Mouse (Mus musculus): ENCODE results near the gene Prx. TPM values are rescaled to one million over a fixed set of nuclear protein-coding genes. Genes with fewer than 3 reads are reported as not detected.

The Prx gene
- polyA plus RNA-seq, 1 experiment from 2014 or later, result 5.1 TPM

DNA sequence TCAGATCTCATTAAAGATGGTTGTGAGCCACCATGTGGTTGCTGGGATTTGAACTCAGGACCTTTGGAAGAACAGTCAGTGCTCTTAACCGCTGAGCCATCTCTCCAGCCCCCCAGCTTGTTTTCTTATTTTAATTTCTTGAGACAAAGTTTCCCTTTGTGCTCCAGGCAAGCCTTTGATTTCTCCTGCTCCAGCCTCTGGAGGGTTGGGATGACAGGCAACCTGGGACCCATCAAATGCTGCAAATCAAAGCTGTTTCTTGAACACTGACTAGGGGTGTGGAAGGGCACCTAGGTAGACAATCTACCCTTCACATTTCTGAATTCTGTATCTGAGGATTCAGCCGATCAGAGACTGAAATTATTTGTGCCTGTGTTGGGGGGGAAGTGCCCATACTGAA is 11.7 kb downstream of the Prx start:
- H3K9me3 ChIP-seq (ENCODE audit: low read length), result no peaks in the 10 kb centered on the region
- H3K36me3 ChIP-seq (ENCODE audit: insufficient read depth, low read length), result no peaks in the 10 kb centered on the region
- no peaks in the 10 kb centered on the region for H3K27me3 ChIP-seq (ENCODE audit: insufficient read depth, low read length)
- H3K9ac ChIP-seq (replicated peaks; ENCODE audit: low read length), result no peak overlapping the region
- H3K4me3 ChIP-seq (ENCODE audit: low read length), result no peak overlapping the region
- WGBS, result 92% methylated on average over 2 of the region's 2 CpGs
- peaks cover 18% of the 10 kb centered on the region for H3K4me1 ChIP-seq (ENCODE audit: insufficient read depth, low read length)
- no peak for ATAC-seq (ENCODE audit: low FRiP score, low TSS enrichment)
- H3K4me2 ChIP-seq (replicated peaks; ENCODE audit: low read depth, low read length), result no peak overlapping the region
- H3K27ac ChIP-seq (ENCODE audit: low read length), result no peak overlapping the region

DNA sequence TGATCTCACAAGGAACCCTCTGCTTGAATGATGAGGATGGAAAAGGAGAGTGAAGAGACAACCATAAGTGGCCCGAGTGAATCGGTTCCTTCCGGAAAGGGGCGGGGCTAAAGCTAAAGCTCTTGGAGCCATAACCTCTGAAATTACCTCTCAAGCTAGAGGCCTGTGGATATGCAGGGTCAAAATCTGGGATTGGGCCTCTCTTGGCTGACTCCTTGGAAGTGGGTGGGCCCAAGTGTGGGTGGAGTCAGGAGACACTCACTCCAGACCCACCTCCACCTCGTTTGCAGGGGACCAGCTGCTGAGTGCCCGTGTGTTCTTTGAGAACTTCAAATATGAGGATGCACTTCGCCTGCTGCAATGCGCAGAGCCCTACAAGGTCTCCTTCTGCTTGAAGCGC is 15.8 kb downstream of the Prx start:
- H3K4me2 ChIP-seq (replicated peaks; ENCODE audit: low read depth, low read length), result no peak overlapping the region
- peaks cover 4% of the 10 kb centered on the region; the same call in 1 of the 2 replicates for H3K9me3 ChIP-seq (ENCODE audit: low read length)
- no peaks in the 10 kb centered on the region for H3K4me1 ChIP-seq (ENCODE audit: insufficient read depth, low read length)
- ATAC-seq (ENCODE audit: low FRiP score, low TSS enrichment), result 0 out of 2 replicates have a peak, but pooled peaks have one; percentile 29
- WGBS, result 63% methylated on average over 9 of the region's 9 CpGs
- H3K36me3 ChIP-seq (ENCODE audit: insufficient read depth, low read length), result no peaks in the 10 kb centered on the region
- H3K4me3 ChIP-seq (ENCODE audit: low read length), result no peak overlapping the region
- no peak overlapping the region for H3K27ac ChIP-seq (ENCODE audit: low read length)
- H3K9ac ChIP-seq (replicated peaks; ENCODE audit: low read length), result no peak overlapping the region
- H3K27me3 ChIP-seq (ENCODE audit: insufficient read depth, low read length), result no peaks in the 10 kb centered on the region

DNA sequence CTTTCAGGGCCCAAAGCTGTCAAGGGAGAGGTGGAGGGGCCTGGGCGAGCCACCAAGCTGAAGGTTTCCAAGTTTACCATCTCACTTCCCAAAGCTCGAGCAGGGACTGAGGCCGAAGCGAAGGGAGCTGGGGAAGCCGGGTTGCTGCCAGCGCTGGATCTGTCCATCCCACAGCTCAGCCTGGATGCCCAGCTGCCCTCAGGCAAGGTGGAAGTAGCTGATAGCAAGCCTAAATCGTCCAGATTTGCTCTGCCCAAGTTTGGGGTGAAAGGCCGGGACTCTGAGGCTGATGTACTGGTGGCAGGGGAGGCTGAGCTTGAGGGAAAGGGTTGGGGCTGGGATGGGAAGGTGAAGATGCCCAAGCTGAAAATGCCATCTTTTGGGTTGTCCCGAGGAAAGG is 19.2 kb downstream of the Prx start:
- 86% methylated on average over 9 of the region's 9 CpGs for WGBS
- Histone ChIP-seq H3K27ac (ENCODE audit: low read length) (no peak overlapping the region), H3K9ac (replicated peaks; ENCODE audit: low read length) (no peak overlapping the region), H3K4me1 (ENCODE audit: insufficient read depth, low read length) (no peaks in the 10 kb centered on the region), H3K4me3 (ENCODE audit: low read length) (no peak overlapping the region), H3K27me3 (ENCODE audit: insufficient read depth, low read length) (no peaks in the 10 kb centered on the region), H3K9me3 (ENCODE audit: low read length) (peaks cover 5% of the 10 kb centered on the region; the same call in 1 of the 2 replicates), H3K4me2 (replicated peaks; ENCODE audit: low read depth, low read length) (no peak overlapping the region), H3K36me3 (ENCODE audit: insufficient read depth, low read length) (0 out of 2 replicates have a peak, but pooled peaks cover 2% of the 10 kb centered on the region)
- no peak for ATAC-seq (ENCODE audit: low FRiP score, low TSS enrichment)

DNA sequence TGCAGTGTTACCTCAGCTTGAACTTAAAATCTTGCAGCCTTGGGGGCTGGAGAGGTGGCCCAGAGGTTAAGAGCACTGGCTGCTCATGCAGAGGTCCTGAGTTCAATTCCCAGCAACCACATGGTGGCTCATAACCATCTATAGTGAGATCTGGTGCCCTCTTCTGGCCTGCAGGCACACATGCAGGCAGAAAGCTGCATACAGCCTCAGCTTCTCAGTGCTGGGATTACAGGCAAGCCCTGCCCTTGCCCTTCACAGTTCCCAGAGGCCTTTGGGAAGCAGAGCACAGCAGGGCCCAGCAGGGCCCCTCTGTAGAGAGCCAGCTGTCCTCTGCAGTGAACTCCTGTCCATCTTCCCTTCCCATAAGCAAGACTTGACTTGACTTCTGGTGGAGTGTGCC is 21.0 kb downstream of the Prx start:
- no peak overlapping the region for H3K27ac ChIP-seq (ENCODE audit: low read length)
- H3K4me2 ChIP-seq (replicated peaks; ENCODE audit: low read depth, low read length), result no peak overlapping the region
- H3K4me3 ChIP-seq (ENCODE audit: low read length), result no peak overlapping the region
- H3K9ac ChIP-seq (replicated peaks; ENCODE audit: low read length), result no peak overlapping the region
- ATAC-seq (ENCODE audit: low FRiP score, low TSS enrichment), result no peak
- H3K36me3 ChIP-seq (ENCODE audit: insufficient read depth, low read length), result 0 out of 2 replicates have a peak, but pooled peaks cover 2% of the 10 kb centered on the region
- no peaks in the 10 kb centered on the region for H3K27me3 ChIP-seq (ENCODE audit: insufficient read depth, low read length)
- no peaks in the 10 kb centered on the region for H3K4me1 ChIP-seq (ENCODE audit: insufficient read depth, low read length)
- peaks cover 5% of the 10 kb centered on the region; the same call in 1 of the 2 replicates for H3K9me3 ChIP-seq (ENCODE audit: low read length)

DNA sequence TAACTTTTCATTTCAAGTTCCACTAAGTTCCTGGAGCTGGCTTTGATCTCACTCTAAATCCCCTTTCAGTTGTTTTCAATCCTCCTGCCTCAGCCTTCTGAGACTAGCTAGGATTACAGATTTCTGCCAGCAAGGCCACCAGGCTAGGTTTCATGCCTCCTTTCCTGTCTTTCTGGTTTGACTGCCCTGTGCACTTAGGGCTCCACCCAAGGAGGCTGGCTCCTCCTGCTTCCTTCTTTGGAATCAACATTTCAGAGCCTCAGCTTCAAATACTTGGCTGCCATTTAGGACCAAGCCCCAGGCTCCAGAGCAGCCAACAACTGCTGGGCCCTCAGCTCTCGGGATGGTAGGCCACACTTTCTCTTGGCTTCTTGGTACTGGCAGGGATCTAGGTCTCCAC is 21.5 kb downstream of the Prx start:
- no peak overlapping the region for H3K27ac ChIP-seq (ENCODE audit: low read length)
- H3K27me3 ChIP-seq (ENCODE audit: insufficient read depth, low read length), result no peaks in the 10 kb centered on the region
- H3K4me2 ChIP-seq (replicated peaks; ENCODE audit: low read depth, low read length), result no peak overlapping the region
- H3K4me3 ChIP-seq (ENCODE audit: low read length), result no peak overlapping the region
- WGBS, result 53% methylated on average over 1 of the region's 1 CpGs
- H3K9me3 ChIP-seq (ENCODE audit: low read length), result peaks cover 5% of the 10 kb centered on the region; the same call in 1 of the 2 replicates
- 0 out of 2 replicates have a peak, but pooled peaks cover 2% of the 10 kb centered on the region for H3K36me3 ChIP-seq (ENCODE audit: insufficient read depth, low read length)
- no peak overlapping the region for H3K9ac ChIP-seq (replicated peaks; ENCODE audit: low read length)
- ATAC-seq (ENCODE audit: low FRiP score, low TSS enrichment), result no peak
- no peaks in the 10 kb centered on the region for H3K4me1 ChIP-seq (ENCODE audit: insufficient read depth, low read length)

DNA sequence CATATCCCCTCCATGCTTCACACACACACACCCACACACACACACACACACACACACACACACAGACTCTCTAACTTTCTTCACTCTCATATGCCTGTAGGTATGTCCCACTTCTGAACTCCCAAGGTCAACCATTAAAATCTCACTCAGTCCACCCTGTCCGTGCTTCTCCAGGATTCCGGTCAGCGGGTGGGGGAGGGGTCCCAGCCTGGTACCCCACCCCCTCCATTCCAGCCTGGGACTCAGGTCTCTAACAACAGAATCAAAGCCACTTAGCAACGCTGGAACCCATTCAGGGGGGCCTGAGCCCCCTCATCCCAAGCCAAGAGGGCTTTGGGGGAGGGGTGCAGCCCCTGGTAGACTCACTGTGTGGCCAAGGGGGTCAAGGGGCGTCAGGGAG is 23.8 kb downstream of the Prx start, which contains the start of gene Hipk4:
TSS of gene Hipk4 (plus strand) at position 301 of the 400 bp plus-strand sequence.
- 60% methylated on average over 5 of the region's 5 CpGs for WGBS
- no peak within 1 kb of the TSS for H3K4me3 ChIP-seq (ENCODE audit: low read length)
- no peaks in the 10 kb centered on the region for H3K27me3 ChIP-seq (ENCODE audit: insufficient read depth, low read length)
- H3K9ac ChIP-seq (replicated peaks; ENCODE audit: low read length), result no peak within 1 kb of the TSS
- H3K4me2 ChIP-seq (replicated peaks; ENCODE audit: low read depth, low read length), result no peak within 1 kb of the TSS
- 0 out of 2 replicates have a peak, but pooled peaks cover 2% of the 10 kb centered on the region for H3K36me3 ChIP-seq (ENCODE audit: insufficient read depth, low read length)
- H3K4me1 ChIP-seq (ENCODE audit: insufficient read depth, low read length), result no peaks in the 10 kb centered on the region
- no peak for ATAC-seq (ENCODE audit: low FRiP score, low TSS enrichment)
- no peak within 1 kb of the TSS for H3K27ac ChIP-seq (ENCODE audit: low read length)
- peaks cover 5% of the 10 kb centered on the region; the same call in 1 of the 2 replicates for H3K9me3 ChIP-seq (ENCODE audit: low read length)

DNA sequence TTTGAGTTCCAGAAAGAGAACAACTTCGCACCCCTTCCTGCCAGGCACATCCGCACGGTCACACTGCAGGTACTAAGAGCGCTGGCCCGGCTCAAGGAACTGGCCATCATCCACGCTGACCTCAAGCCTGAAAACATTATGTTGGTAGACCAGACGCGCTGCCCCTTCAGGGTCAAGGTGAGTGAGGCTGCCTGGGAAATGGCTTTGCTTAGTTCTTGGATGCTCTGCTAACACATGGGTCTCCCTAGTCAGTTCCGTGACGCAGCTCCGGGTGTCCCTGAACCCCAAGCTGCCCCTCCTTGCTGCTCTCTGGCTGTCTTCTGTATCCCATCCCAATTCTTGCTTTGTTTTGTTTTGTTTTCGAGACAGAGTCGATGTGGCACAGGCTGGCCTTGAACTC is 24.7 kb downstream of the Prx start:
- Histone ChIP-seq H3K27ac (ENCODE audit: low read length) (no peak overlapping the region), H3K27me3 (ENCODE audit: insufficient read depth, low read length) (no peaks in the 10 kb centered on the region), H3K4me3 (ENCODE audit: low read length) (no peak overlapping the region), H3K9ac (replicated peaks; ENCODE audit: low read length) (no peak overlapping the region), H3K9me3 (ENCODE audit: low read length) (peaks cover 5% of the 10 kb centered on the region; the same call in 1 of the 2 replicates), H3K36me3 (ENCODE audit: insufficient read depth, low read length) (0 out of 2 replicates have a peak, but pooled peaks cover 2% of the 10 kb centered on the region), H3K4me1 (ENCODE audit: insufficient read depth, low read length) (no peaks in the 10 kb centered on the region), H3K4me2 (replicated peaks; ENCODE audit: low read depth, low read length) (no peak overlapping the region)
- ATAC-seq (ENCODE audit: low FRiP score, low TSS enrichment), result no peak
- WGBS, result 93% methylated on average over 13 of the region's 13 CpGs

DNA sequence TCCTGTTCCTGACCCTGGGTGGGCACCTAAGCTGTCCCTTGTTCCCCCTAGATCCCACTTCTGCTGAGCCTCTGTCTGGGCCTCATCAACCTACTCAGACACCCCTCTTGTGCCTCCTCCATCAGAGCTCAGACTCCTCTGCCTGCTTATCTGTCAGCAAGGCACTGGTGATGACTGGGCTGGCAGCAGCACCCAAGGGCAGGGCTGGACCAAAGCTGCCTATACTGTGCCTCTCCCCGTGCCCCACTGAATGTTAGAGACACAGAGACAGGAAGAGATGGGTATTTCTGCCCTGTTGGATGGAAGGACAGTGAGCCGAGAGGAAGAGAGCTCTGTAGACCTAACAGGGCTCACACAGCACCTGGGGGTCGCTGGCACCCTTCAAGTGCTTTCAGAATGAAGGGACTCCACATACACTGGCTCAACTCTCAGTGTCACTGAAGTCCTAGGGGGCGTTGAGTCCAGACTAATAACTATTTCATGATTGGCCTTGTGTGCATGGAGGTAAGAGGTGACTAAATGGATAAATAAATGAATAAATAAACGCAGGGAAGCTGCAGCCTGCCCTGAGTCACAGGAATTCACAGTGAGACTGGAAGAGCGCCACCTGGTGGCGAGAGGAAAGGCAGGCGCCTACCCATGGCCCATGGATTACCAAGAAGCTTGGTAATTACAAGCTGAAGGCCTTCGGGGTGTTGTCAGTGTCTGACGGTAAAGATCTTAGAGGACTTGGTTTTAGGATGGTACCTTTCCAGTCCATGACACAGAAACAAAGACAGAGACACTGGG is 27.1 kb downstream of the Prx start:
- WGBS, result 25% methylated on average over 10 of the region's 10 CpGs
- H3K36me3 ChIP-seq (ENCODE audit: insufficient read depth, low read length), result 0 out of 2 replicates have a peak, but pooled peaks cover 7% of the 10 kb centered on the region
- ATAC-seq (ENCODE audit: low FRiP score, low TSS enrichment), result peak; percentile 64
- no peaks in the 10 kb centered on the region for H3K9me3 ChIP-seq (ENCODE audit: low read length)
- H3K4me1 ChIP-seq (ENCODE audit: insufficient read depth, low read length), result no peaks in the 10 kb centered on the region
- H3K27ac ChIP-seq (ENCODE audit: low read length), result no peak overlapping the region
- H3K9ac ChIP-seq (replicated peaks; ENCODE audit: low read length), result no peak overlapping the region
- H3K27me3 ChIP-seq (ENCODE audit: insufficient read depth, low read length), result no peaks in the 10 kb centered on the region
- no peak overlapping the region for H3K4me3 ChIP-seq (ENCODE audit: low read length)
- no peak overlapping the region for H3K4me2 ChIP-seq (replicated peaks; ENCODE audit: low read depth, low read length)

DNA sequence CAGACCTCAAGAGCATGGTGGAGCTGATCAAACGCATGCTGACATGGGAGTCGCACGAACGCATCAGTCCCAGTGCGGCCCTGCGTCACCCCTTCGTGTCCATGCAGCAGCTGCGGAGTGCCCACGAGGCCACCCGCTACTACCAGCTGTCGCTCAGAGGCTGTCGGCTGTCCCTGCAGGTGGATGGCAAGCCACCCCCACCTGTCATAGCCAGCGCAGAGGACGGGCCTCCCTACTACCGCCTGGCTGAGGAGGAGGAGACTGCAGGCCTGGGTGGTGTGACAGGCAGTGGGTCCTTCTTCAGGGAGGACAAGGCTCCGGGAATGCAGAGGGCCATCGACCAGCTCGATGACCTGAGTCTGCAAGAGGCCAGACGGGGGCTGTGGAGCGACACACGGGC is 29.9 kb downstream of the Prx start:
- H3K9me3 ChIP-seq (ENCODE audit: low read length), result no peaks in the 10 kb centered on the region
- H3K9ac ChIP-seq (replicated peaks; ENCODE audit: low read length), result no peak overlapping the region
- no peak overlapping the region for H3K4me2 ChIP-seq (replicated peaks; ENCODE audit: low read depth, low read length)
- H3K4me1 ChIP-seq (ENCODE audit: insufficient read depth, low read length), result no peaks in the 10 kb centered on the region
- no peak overlapping the region for H3K27ac ChIP-seq (ENCODE audit: low read length)
- H3K4me3 ChIP-seq (ENCODE audit: low read length), result no peak overlapping the region
- no peaks in the 10 kb centered on the region for H3K27me3 ChIP-seq (ENCODE audit: insufficient read depth, low read length)
- peaks cover 17% of the 10 kb centered on the region for H3K36me3 ChIP-seq (ENCODE audit: insufficient read depth, low read length)
- 66% methylated on average over 21 of the region's 21 CpGs for WGBS
- ATAC-seq (ENCODE audit: low FRiP score, low TSS enrichment), result no peak; the same call in 1 of the 2 replicates

DNA sequence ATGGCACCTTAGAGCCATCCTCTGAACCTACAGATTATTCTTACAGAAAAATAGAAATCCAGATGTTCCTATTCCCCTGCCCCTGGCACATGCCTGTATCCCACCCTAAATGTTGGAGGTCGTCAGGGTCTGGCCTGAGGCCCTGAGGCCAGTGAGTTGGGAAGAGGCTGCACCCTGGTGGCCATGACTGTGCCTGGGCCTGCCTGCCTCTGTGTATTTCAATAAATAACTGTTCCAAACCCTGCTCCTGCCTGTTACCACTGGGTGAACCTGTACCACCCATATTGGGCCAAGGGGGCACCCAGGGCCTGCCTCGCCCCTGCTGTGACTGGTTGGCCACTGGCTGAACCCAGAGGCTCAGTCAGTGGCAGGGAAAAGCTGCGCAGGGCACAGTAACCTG is 31.8 kb downstream of the Prx start:
- no peak for ATAC-seq (ENCODE audit: low FRiP score, low TSS enrichment)
- H3K4me1 ChIP-seq (ENCODE audit: insufficient read depth, low read length), result no peaks in the 10 kb centered on the region
- no peak overlapping the region for H3K9ac ChIP-seq (replicated peaks; ENCODE audit: low read length)
- H3K27ac ChIP-seq (ENCODE audit: low read length), result no peak overlapping the region
- no peaks in the 10 kb centered on the region for H3K9me3 ChIP-seq (ENCODE audit: low read length)
- WGBS, result 78% methylated on average over 3 of the region's 3 CpGs
- peaks cover 22% of the 10 kb centered on the region for H3K36me3 ChIP-seq (ENCODE audit: insufficient read depth, low read length)
- H3K27me3 ChIP-seq (ENCODE audit: insufficient read depth, low read length), result no peaks in the 10 kb centered on the region
- H3K4me3 ChIP-seq (ENCODE audit: low read length), result no peak overlapping the region
- no peak overlapping the region for H3K4me2 ChIP-seq (replicated peaks; ENCODE audit: low read depth, low read length)

Data from kidney, embryonic 16.5 days (tissue).